Mouse (Mus musculus) ES-Bruce4 (cell line): ENCODE data around the gene Sox18.

Experiments
- CTCF ChIP-seq: IDR thresholded peaks from one replicate; pipeline ENCODE4 v1.8.1; 2011; ENCODE audit warnings: low read depth, low read length
- EP300 ChIP-seq: IDR thresholded peaks from 2 replicates; pipeline ENCODE4 v1.6.1; 2011; ENCODE audit warnings: low read depth, low read length; ENCODE audit not compliant: insufficient read depth
- POLR2A ChIP-seq: IDR thresholded peaks from one replicate; pipeline ENCODE4 v1.8.1; 2011; ENCODE audit warnings: low read length; ENCODE audit not compliant: insufficient read depth

GRCm38 (mm10) chr2:181673501-181673900 is 2.1 kb upstream of the Sox18 start:
- TF ChIP-seq CTCF (no peak), POLR2A (no peak), EP300 (no peak)
